Comparison of ENCODE assay signal across 8 mouse cellular contexts in the genomic region with DNA sequence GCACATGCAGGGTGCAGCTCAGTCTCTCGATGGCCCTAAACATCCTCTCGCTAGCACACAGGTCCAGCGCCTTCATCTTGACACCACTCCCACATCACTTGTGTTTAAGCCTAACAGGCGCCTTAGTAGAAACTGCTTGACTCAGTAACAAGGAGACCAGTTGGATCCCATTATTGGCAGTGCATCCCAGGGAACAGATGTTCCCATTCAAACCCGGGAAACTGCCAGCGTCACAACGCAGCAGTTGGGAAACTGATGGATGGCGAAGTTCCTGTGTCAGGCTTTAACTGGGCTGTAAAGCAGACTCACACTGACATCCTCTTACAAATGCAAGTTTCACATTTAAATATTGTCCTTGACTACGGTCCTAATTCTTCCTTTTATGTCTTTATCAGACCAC. TPM values are rescaled to one million over a fixed set of nuclear protein-coding genes. Genes with fewer than 3 reads are reported as not detected.
DNase-seq lines count a peak whose midpoint lies in the region; ATAC-seq and TF ChIP-seq lines count a peak whose summit lies in the region.

No protein-coding gene starts in this region.

- H3K36me3 ChIP-seq in limb, embryonic 14.5 days (ENCODE audit: control insufficient read depth, insufficient read depth, low read length) = no peaks in the 10 kb centered on the region
- peaks cover 13% of the 10 kb centered on the region; the same call in 1 of the 2 replicates for H3K36me3 ChIP-seq in limb, embryonic 10.5 days
- no peaks in the 10 kb centered on the region for H3K36me3 ChIP-seq in hindbrain, embryonic 11.5 days (ENCODE audit: control insufficient read depth, insufficient read depth, low read length)
- no peaks in the 10 kb centered on the region for H3K36me3 ChIP-seq in neural tube, embryonic 15.5 days

- no peaks in the 10 kb centered on the region for H3K9me3 ChIP-seq in limb, embryonic 14.5 days (ENCODE audit: control insufficient read depth, low read length)
- no peaks in the 10 kb centered on the region for H3K9me3 ChIP-seq in limb, embryonic 10.5 days (replicated peaks)
- H3K9me3 ChIP-seq in hindbrain, embryonic 11.5 days (ENCODE audit: control insufficient read depth, low read length) = no peaks in the 10 kb centered on the region
- no peaks in the 10 kb centered on the region for H3K9me3 ChIP-seq in neural tube, embryonic 15.5 days (replicated peaks)

- H3K27me3 ChIP-seq in limb, embryonic 14.5 days (ENCODE audit: control insufficient read depth, insufficient read depth, low read length) = no peaks in the 10 kb centered on the region
- H3K27me3 ChIP-seq in limb, embryonic 10.5 days (ENCODE audit: low read depth, poor library complexity, severe bottlenecking) = no peaks in the 10 kb centered on the region
- H3K27me3 ChIP-seq in hindbrain, embryonic 11.5 days (ENCODE audit: control insufficient read depth, insufficient read depth, low read length) = no peaks in the 10 kb centered on the region
- no peaks in the 10 kb centered on the region for H3K27me3 ChIP-seq in neural tube, embryonic 15.5 days (replicated peaks)

- H3K27ac ChIP-seq in limb, embryonic 14.5 days (replicated peaks; ENCODE audit: low read depth, low read length) = no peak overlapping the region
- H3K27ac ChIP-seq in limb, embryonic 10.5 days = no peak overlapping the region
- H3K27ac ChIP-seq in hindbrain, embryonic 11.5 days (ENCODE audit: low read depth, low read length) = peak overlapping the region; percentile 43; the same call in 1 of the 2 replicates
- peak overlapping the region; percentile 52 for H3K27ac ChIP-seq in neural tube, embryonic 15.5 days (replicated peaks)

- no peak for DNase-seq in limb, embryonic 14.5 days (ENCODE audit: low spot score)
- DNase-seq in limb, embryonic 10.5 days (ENCODE audit: low spot score) = no peak
- DNase-seq in hindbrain, embryonic 11.5 days (ENCODE audit: low spot score) = peak; percentile 33
- DNase-seq in kidney, postnatal 36 days = peak; percentile 44 to 54
- no peak for DNase-seq in cerebellum, postnatal 36 days
- no peak for DNase-seq in spleen, postnatal 36 days (ENCODE audit: low spot score in 2 of 2)

- WGBS in limb, embryonic 14.5 days = 27% methylated on average over 9 of the region's 9 CpGs
- WGBS in limb, embryonic 10.5 days = 28% methylated on average over 9 of the region's 9 CpGs
- 52% methylated on average over 9 of the region's 9 CpGs for WGBS in hindbrain, embryonic 11.5 days
- WGBS in neural tube, embryonic 15.5 days = 16% methylated on average over 9 of the region's 9 CpGs

- no peak for ATAC-seq in limb, embryonic 14.5 days (ENCODE audit: low FRiP score, low read depth)
- ATAC-seq in hindbrain, embryonic 11.5 days (ENCODE audit: low FRiP score) = no peak
- ATAC-seq in neural tube, embryonic 15.5 days (ENCODE audit: low FRiP score) = no peak
- no peak for ATAC-seq in megakaryocyte, adult 5-6 weeks (ENCODE audit: poor library complexity, severe bottlenecking)

- no peak overlapping the region for H3K4me2 ChIP-seq in limb, embryonic 14.5 days (replicated peaks; ENCODE audit: low read depth, low read length, severe bottlenecking)
- H3K4me2 ChIP-seq in hindbrain, embryonic 11.5 days (replicated peaks; ENCODE audit: low read depth, low read length) = no peak overlapping the region
- no peak overlapping the region; the same call in 1 of the 2 replicates for H3K4me2 ChIP-seq in neural tube, embryonic 15.5 days

- peak overlapping the region; percentile 4; the same call in 1 of the 2 replicates for H3K9ac ChIP-seq in limb, embryonic 14.5 days (ENCODE audit: low read depth, low read length, severe bottlenecking)
- H3K9ac ChIP-seq in hindbrain, embryonic 11.5 days (ENCODE audit: low read depth, low read length) = no peak overlapping the region
- H3K9ac ChIP-seq in neural tube, embryonic 15.5 days (replicated peaks) = no peak overlapping the region

- no peak overlapping the region for H3K4me3 ChIP-seq in limb, embryonic 14.5 days (replicated peaks; ENCODE audit: low read length)
- H3K4me3 ChIP-seq in limb, embryonic 10.5 days = no peak overlapping the region
- H3K4me3 ChIP-seq in hindbrain, embryonic 11.5 days (ENCODE audit: low read depth, low read length) = no peak overlapping the region
- H3K4me3 ChIP-seq in neural tube, embryonic 15.5 days (replicated peaks) = no peak overlapping the region

- TF ChIP-seq POLR2A in limb, embryonic 14.5 days (IDR thresholded peaks at IDR 0.05; ENCODE audit: borderline replicate concordance, extremely low read depth, insufficient read depth, insufficient read length) = no peak

- H3K4me1 ChIP-seq in limb, embryonic 14.5 days (ENCODE audit: control insufficient read depth, insufficient read depth, low read length) = peaks cover 5% of the 10 kb centered on the region; the same call in 1 of the 2 replicates
- peaks cover 30% of the 10 kb centered on the region for H3K4me1 ChIP-seq in limb, embryonic 10.5 days
- peaks cover 5% of the 10 kb centered on the region; the same call in 1 of the 2 replicates for H3K4me1 ChIP-seq in hindbrain, embryonic 11.5 days (replicated peaks; ENCODE audit: control insufficient read depth, insufficient read depth, low read length)
- H3K4me1 ChIP-seq in neural tube, embryonic 15.5 days = peaks cover 49% of the 10 kb centered on the region

RNA-seq across cellular contexts. Expression of gene 2810006K23Rik, which starts 10.0 kb away (rescaled TPM):
- polyA plus RNA-seq in limb, embryonic 14.5 days (2012; rRNA removed) = 11.8 and 12.3 TPM in 2 replicates
- polyA plus RNA-seq in limb, embryonic 14.5 days (2014; fragmentation: Nextera tagmentation; extraction: Ambion mirVana) = 9.7 and 10.4 TPM in 2 replicates
- polyA plus RNA-seq in limb, embryonic 10.5 days (2016; fragmentation: Nextera tagmentation; extraction: Ambion mirVana) = 18.0 and 20.0 TPM in 2 replicates
- polyA plus RNA-seq in hindbrain, embryonic 11.5 days (2014; fragmentation: Nextera tagmentation; extraction: Ambion mirVana) = 17.4 and 19.7 TPM in 2 replicates
- polyA plus RNA-seq in neural tube, embryonic 15.5 days (2015; fragmentation: Nextera tagmentation; extraction: Ambion mirVana) = 13.4 and 14.4 TPM in 2 replicates
- total RNA-seq in megakaryocyte, adult 5-6 weeks (2015) = 4.6 and 9.0 TPM in 2 replicates
- 7.6 and 14.2 TPM in 2 replicates for total RNA-seq in megakaryocyte, adult 5-6 weeks (2017)

RNA-seq across cellular contexts. Expression of gene Mphosph9, which starts 10.1 kb away (rescaled TPM):
- 10.2 and 11.0 TPM in 2 replicates for polyA plus RNA-seq in limb, embryonic 14.5 days (2012; rRNA removed)
- polyA plus RNA-seq in limb, embryonic 14.5 days (2014; fragmentation: Nextera tagmentation; extraction: Ambion mirVana) = 9.5 and 12.2 TPM in 2 replicates
- polyA plus RNA-seq in limb, embryonic 10.5 days (2016; fragmentation: Nextera tagmentation; extraction: Ambion mirVana) = 21.8 and 23.5 TPM in 2 replicates
- polyA plus RNA-seq in hindbrain, embryonic 11.5 days (2014; fragmentation: Nextera tagmentation; extraction: Ambion mirVana) = 15.5 and 20.5 TPM in 2 replicates
- 10.7 and 12.6 TPM in 2 replicates for polyA plus RNA-seq in neural tube, embryonic 15.5 days (2015; fragmentation: Nextera tagmentation; extraction: Ambion mirVana)
- total RNA-seq in megakaryocyte, adult 5-6 weeks (2015) = 8.7 and 9.6 TPM in 2 replicates
- 21.2 and 24.4 TPM in 2 replicates for total RNA-seq in megakaryocyte, adult 5-6 weeks (2017)

RNA-seq across cellular contexts. Expression of gene Cdk2ap1, which starts 25.0 kb away (rescaled TPM):
- polyA plus RNA-seq in limb, embryonic 14.5 days (2012; rRNA removed) = 379 and 405 TPM in 2 replicates
- 122 and 234 TPM in 2 replicates for polyA plus RNA-seq in limb, embryonic 14.5 days (2014; fragmentation: Nextera tagmentation; extraction: Ambion mirVana)
- 92.3 and 129 TPM in 2 replicates for polyA plus RNA-seq in limb, embryonic 10.5 days (2016; fragmentation: Nextera tagmentation; extraction: Ambion mirVana)
- 155 and 243 TPM in 2 replicates for polyA plus RNA-seq in hindbrain, embryonic 11.5 days (2014; fragmentation: Nextera tagmentation; extraction: Ambion mirVana)
- 49.7 and 89.0 TPM in 2 replicates for polyA plus RNA-seq in neural tube, embryonic 15.5 days (2015; fragmentation: Nextera tagmentation; extraction: Ambion mirVana)
- total RNA-seq in megakaryocyte, adult 5-6 weeks (2015) = 150 and 158 TPM in 2 replicates
- total RNA-seq in megakaryocyte, adult 5-6 weeks (2017) = 111 and 145 TPM in 2 replicates

Comparison
In these comparisons a context has a peak if more than half of its experiments do, and no peak if none do; other contexts are left out.
1. DNase-seq: peak in hindbrain, embryonic 11.5 days (single experiment) and kidney, postnatal 36 days (2 of 2); none in limb, embryonic 14.5 days (single experiment), limb, embryonic 10.5 days (single experiment), cerebellum, postnatal 36 days (0 of 2) and spleen, postnatal 36 days (0 of 2).
2. H3K27ac ChIP-seq: peak in hindbrain, embryonic 11.5 days (single experiment) and neural tube, embryonic 15.5 days (single experiment); none in limb, embryonic 14.5 days (single experiment) and limb, embryonic 10.5 days (single experiment).